Mouse (Mus musculus): ENCODE data around the gene Mcoln3.

Gene Mcoln3

GRCm38 (mm10) chr3:146177748-146178582 lies 60.7 kb downstream of the Mcoln3 start:
- DNase-seq, result peak; percentile 46 to 51

- DNase-seq, result no peak
These were observed 63.1 kb downstream of the Mcoln3 start for GRCm38 (mm10) chr3:146180341-146180740.

GRCm38 (mm10) chr3:146180986-146181385 lies 63.7 kb downstream of the Mcoln3 start:
- DNase-seq, result peak; percentile 31 to 37

GRCm38 (mm10) chr3:146184992-146185657 lies 67.9 kb downstream of the Mcoln3 start:
- no peak for DNase-seq

GRCm38 (mm10) chr3:146186033-146186432 lies 68.8 kb downstream of the Mcoln3 start:
- DNase-seq, result no peak

GRCm38 (mm10) chr3:146189933-146190332 lies 72.7 kb downstream of the Mcoln3 start:
- no peak for DNase-seq

Measured in thymus, adult 18-20 months (tissue).